Mouse (Mus musculus) liver, postnatal 0 days (tissue): ENCODE data around the gene Exoc2.

Experiments used
- CTCF ChIP-seq: sonication (generic); IDR thresholded peaks from 2 replicates; pipeline ENCODE4 v1.5.1; 2016; ENCODE audit warnings: antibody characterized with exemption, low read depth
- EP300 ChIP-seq: IDR thresholded peaks from 2 replicates; pipeline ENCODE4 v1.6.1; 2016; ENCODE audit warnings: antibody characterized with exemption, low read depth, mild to moderate bottlenecking

- no peak for TF ChIP-seq CTCF
- no peak for TF ChIP-seq EP300
These were observed 12.0 kb downstream of the Exoc2 start for GRCm38 (mm10) chr13:30961932-30962331.
